Mouse (Mus musculus): ENCODE measurements at regions not wholly inside any gene's neighbourhood (a gene's known extent, or its start where the extent isn't known, plus 50 kb on each side); places are given as distances from the start of the nearest gene placed in this dataset.

DNA sequence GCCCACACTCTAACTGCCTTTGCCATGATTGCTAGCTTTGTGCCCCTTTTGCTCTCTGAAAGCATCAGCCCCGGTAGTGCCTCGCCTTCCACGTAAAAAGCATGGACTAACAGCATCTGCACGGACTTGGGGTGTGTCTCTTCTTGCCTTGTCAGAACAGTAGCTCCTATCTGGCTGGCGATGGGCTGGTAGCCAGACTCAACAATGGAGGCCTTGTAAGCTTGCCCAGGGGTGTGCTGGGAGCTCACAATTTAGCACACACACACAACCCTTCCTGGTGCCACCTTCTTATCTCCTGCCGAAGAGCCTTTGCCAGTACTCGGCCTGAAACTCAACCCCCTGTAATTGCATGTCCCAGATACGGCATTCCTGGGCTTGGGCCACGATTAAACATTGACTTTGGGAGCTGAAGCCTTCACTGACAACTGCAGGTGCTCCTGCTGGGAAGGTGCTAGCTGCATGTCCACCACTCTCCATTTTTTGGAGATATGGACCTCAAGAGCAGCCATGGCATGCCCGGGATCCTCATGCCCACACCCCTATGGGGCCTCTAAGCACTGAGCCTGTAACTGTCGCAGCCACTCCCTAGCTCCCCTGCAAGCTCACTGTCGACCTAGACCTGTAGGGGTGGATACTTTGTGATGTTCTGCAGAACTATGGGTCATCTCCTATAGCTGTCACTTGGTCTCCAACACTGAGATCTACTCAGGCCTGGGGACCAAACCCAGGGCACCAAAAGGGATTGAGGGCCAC lies 166.7 kb upstream of the Haao start:
- TF ChIP-seq EP300 (IDR thresholded peaks at IDR 0.05; ENCODE audit: low read depth) (no peak), CTCF (IDR thresholded peaks at IDR 0.05; ENCODE audit: low read depth) (no peak)

Data from liver, embryonic 14.5 days (tissue).